Mouse (Mus musculus) forebrain, embryonic 16.5 days (tissue): ENCODE results near the gene Siglecf. TPM values are rescaled to one million over a fixed set of nuclear protein-coding genes. Genes with fewer than 3 reads are reported as not detected.
"Not testable (repeated sequence)": the region's sequence is repeated elsewhere in the genome, so short reads cannot be mapped to it uniquely, and the experiment has no call there.

Experiments used
- ATAC-seq: fragments of 200-750 bp; cut with Nextera tagmentation; 2 replicates; pipeline ENCODE4 v1.8.0; 2017; ENCODE audit warnings: mild to moderate bottlenecking, moderate library complexity
- H3K27ac ChIP-seq: fragments of 300-500 bp; sonication (generic); 2 replicates; pipeline ENCODE4 v1.5.1; 2014; ENCODE audit warnings: low read length, control low read depth
- H3K27me3 ChIP-seq: fragments of 300-500 bp; sonication (generic); replicated peaks from 2 replicates; pipeline ENCODE4 v1.6.1; 2014; ENCODE audit warnings: low read length; ENCODE audit not compliant: control insufficient read depth, insufficient read depth
- H3K36me3 ChIP-seq: fragments of 300-500 bp; sonication (generic); 2 replicates; pipeline ENCODE4 v1.6.1; 2014; ENCODE audit not compliant: control insufficient read depth, insufficient read depth
- H3K4me1 ChIP-seq: fragments of 300-500 bp; sonication (generic); replicated peaks from 2 replicates; pipeline ENCODE4 v1.6.1; 2014; ENCODE audit warnings: low read length; ENCODE audit not compliant: control insufficient read depth, insufficient read depth
- H3K4me2 ChIP-seq: fragments of 300-500 bp; sonication (generic); 2 replicates; pipeline ENCODE4 v1.6.1; 2014; ENCODE audit warnings: mild to moderate bottlenecking, low read length, control low read depth
- H3K4me3 ChIP-seq: fragments of 300-500 bp; sonication (generic); replicated peaks from 2 replicates; pipeline ENCODE4 v1.5.1; 2014; ENCODE audit warnings: mild to moderate bottlenecking, low read length, control low read depth
- H3K9ac ChIP-seq: fragments of 300-500 bp; sonication (generic); replicated peaks from 2 replicates; pipeline ENCODE4 v1.6.1; 2014; ENCODE audit warnings: low read depth, low read length, control low read depth
- H3K9me3 ChIP-seq: fragments of 300-500 bp; sonication (generic); 2 replicates; pipeline ENCODE4 v1.6.1; 2016; ENCODE audit warnings: low read length; ENCODE audit not compliant: control insufficient read depth
- WGBS: fragments of 180-500 bp; shearing (Covaris S2); extraction: QIAGEN DNeasy Blood & Tissue Kit; methylation state at CpG from one replicate; pipeline ENCODE4 v1.1.7; 2014; 5-methylcytosine and 5-hydroxymethylcytosine counted together
- polyA plus RNA-seq: library from polyadenylated mRNA; unstranded; fragments of >200 nt; fragmentation: Nextera tagmentation; extraction: Ambion mirVana; gene quantifications from 2 replicates; pipeline ENCODE4 v1.2.1, GENCODE M21; 2015

The Siglecf gene
- polyA plus RNA-seq, 1 experiment from 2014 or later = 0.22 TPM

DNA sequence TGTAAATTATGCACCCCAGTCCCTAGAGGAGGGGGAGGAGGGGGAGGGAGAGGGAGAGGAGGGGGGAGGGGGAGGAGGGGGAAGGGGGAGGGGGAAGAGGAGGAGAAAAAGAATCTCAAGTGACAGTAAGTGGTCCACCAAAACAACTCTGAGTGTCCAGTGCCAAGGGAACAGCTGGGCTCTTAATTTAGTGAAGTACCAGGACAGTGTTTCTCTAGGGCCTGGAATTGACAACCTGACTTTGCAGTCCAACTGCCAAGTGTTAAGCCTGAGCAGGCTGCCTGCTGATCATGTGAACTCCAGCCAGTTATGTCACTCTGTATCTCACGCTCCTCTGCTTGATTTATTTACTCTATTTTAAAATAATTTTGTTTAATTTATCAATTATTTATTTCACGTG is 17.2 kb upstream of the Siglecf start:
- Histone ChIP-seq H3K4me1 (no peaks in the 10 kb centered on the region), H3K27me3 (no peaks in the 10 kb centered on the region), H3K4me3 (no peak overlapping the region), H3K4me2 (no peak overlapping the region), H3K36me3 (no peaks in the 10 kb centered on the region), H3K27ac (no peak overlapping the region), H3K9ac (no peak overlapping the region), H3K9me3 (no peaks in the 10 kb centered on the region)
- WGBS = 56% methylated on average over 2 of the region's 2 CpGs
- ATAC-seq = no peak

DNA sequence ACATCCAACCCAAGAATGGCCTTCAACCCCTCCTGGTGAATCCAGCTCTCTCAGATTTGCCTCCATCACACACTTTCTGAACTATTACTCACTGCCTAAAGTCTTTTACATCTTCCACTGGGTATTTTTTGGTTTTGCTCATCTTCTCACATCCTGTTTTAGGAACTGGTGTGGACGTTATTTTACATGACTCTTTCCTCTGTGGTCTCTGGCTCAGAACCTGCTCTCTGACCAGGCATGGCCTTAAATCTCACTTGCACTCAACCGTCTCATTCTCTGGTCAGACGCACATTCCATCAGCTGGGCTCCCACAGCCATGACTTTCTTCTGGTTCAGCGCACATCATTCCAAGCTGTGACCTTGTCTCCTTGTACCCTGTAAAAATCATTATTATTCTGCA is 10.4 kb upstream of the Siglecf start:
- H3K27ac ChIP-seq = no peak overlapping the region
- no peak overlapping the region for H3K4me3 ChIP-seq
- no peaks in the 10 kb centered on the region for H3K9me3 ChIP-seq
- no peak overlapping the region for H3K4me2 ChIP-seq
- no peaks in the 10 kb centered on the region for H3K4me1 ChIP-seq
- no peaks in the 10 kb centered on the region for H3K36me3 ChIP-seq
- H3K27me3 ChIP-seq = no peaks in the 10 kb centered on the region
- ATAC-seq = no peak
- no peak overlapping the region for H3K9ac ChIP-seq
- 94% methylated on average over 4 of the region's 4 CpGs for WGBS

DNA sequence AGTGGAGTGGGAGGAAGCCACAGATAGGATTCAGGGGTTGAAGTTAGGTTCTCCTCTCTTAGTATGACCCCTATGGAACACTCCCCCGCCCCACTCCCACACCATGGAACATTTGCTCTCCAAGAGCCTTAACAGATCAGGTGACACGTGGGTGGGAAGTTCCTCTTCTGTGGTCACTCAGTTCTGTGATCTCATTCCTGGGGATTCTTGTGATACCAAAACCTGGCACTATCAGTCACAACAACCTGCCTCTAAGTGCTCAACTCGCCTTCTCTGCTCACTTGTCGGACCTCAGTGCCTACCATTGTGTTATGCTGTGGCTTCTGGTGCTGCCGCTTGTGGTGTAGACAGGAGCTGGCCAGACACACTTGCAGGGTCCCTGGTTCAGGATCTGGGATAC is 8.0 kb upstream of the Siglecf start:
- Histone ChIP-seq H3K36me3 (no peaks in the 10 kb centered on the region), H3K27ac (no peak overlapping the region), H3K9me3 (no peaks in the 10 kb centered on the region), H3K4me2 (no peak overlapping the region), H3K9ac (no peak overlapping the region), H3K4me3 (no peak overlapping the region), H3K4me1 (no peaks in the 10 kb centered on the region), H3K27me3 (no peaks in the 10 kb centered on the region)
- ATAC-seq = no peak
- 86% methylated on average over 5 of the region's 5 CpGs for whole genome bisulfite sequencing

DNA sequence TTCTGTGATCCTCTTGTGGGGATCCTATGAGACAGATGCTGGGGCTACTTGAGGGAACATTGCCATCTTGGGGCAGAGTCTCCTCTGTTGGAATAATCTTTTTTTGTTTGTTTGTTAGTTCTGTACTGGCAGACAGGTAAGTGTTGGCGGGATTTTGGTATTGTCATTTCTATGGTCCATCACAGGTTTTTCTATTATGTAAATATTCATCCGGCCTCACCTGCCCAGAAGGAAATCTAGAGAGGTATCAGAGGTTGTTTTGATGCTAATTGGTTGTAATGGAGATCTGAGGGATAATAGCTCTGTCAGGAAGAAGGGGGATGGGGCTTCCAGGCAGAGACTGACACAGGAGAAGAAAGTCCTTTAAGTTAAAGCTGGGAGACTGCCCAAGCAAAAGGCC is 7.1 kb upstream of the Siglecf start:
- H3K27me3 ChIP-seq = no peaks in the 10 kb centered on the region
- no peak overlapping the region for H3K4me2 ChIP-seq
- no peaks in the 10 kb centered on the region for H3K4me1 ChIP-seq
- H3K9me3 ChIP-seq = no peaks in the 10 kb centered on the region
- no peak overlapping the region for H3K27ac ChIP-seq
- no peak for ATAC-seq
- H3K9ac ChIP-seq = no peak overlapping the region
- 81% methylated on average over 2 of the region's 2 CpGs for WGBS
- no peak overlapping the region for H3K4me3 ChIP-seq
- no peaks in the 10 kb centered on the region for H3K36me3 ChIP-seq

DNA sequence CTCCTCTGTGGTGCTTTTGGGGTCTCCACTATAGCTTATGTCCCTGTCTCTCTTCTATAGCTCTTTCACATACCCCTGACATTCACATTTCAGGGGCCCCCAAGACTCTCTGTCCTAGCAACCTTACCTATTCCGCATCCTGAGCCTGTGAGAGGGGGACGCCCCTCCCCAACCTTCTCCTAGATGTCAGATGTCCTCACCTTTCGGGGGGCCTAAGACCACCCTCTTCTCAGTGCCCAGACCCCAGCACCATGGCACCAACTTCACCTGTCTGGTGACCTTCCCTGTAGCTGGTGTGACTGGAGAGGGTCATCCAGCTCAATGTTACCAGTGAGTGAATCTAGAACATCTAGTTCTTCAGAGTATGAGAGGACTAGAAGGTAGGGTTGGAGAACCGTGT is 6.7 kb upstream of the Siglecf start:
- no peak for ATAC-seq
- Histone ChIP-seq H3K4me2 (no peak overlapping the region), H3K9me3 (no peaks in the 10 kb centered on the region), H3K9ac (no peak overlapping the region), H3K27me3 (no peaks in the 10 kb centered on the region), H3K4me3 (no peak overlapping the region), H3K27ac (no peak overlapping the region), H3K36me3 (no peaks in the 10 kb centered on the region), H3K4me1 (no peaks in the 10 kb centered on the region)
- WGBS = 84% methylated on average over 4 of the region's 4 CpGs

DNA sequence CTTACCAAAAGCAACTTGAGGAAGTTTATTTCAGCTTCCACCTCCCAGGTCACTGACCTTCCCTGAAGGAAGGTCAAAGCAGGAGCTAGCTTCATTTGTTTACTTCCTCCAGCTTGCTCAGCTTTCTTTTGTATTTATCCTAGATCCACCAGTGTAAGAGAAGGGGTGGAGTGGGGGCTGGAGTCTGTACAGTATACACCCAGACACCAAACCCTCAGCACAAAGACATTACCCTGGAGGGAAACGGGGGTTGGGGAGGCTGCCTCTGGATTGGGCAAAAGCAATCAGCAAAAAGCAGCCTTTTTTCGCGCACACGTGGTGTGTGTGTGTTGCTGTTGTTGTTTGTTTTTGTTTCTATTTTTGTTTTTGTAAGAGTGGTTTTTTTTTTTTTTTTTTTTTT is 5.0 kb upstream of the Siglecf start:
- 70% methylated on average over 4 of the region's 4 CpGs for WGBS
- ATAC-seq = no peak

DNA sequence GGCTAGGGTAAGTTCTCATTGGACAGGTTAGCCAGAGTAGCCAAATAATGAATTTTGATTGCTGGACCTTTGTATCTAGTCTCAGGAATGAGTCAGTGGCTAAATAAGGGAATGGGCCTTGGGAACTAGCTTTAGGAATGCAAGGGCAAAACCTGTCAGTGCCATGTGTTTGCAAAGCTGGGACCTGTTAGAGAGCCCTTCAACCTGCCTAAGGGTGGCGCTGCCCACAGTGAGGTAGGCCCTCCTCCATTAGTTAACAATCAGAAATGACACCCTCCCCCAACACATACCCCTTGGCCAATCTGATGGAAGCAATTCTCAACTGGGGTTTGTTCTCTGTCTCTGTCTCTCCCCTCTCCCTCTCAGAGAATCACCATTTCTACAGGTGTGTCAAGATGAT is 4.6 kb upstream of the Siglecf start:
- no peak overlapping the region for H3K4me2 ChIP-seq
- WGBS = 50% methylated on average over 1 of the region's 1 CpGs
- no peaks in the 10 kb centered on the region for H3K36me3 ChIP-seq
- ATAC-seq = no peak
- H3K27ac ChIP-seq = no peak overlapping the region
- H3K4me1 ChIP-seq = no peaks in the 10 kb centered on the region
- H3K27me3 ChIP-seq = no peaks in the 10 kb centered on the region
- H3K9ac ChIP-seq = no peak overlapping the region
- H3K9me3 ChIP-seq = no peaks in the 10 kb centered on the region
- H3K4me3 ChIP-seq = no peak overlapping the region

More for the DNA sequence above, 5.0 kb upstream of the Siglecf start:
- no peaks in the 10 kb centered on the region for H3K36me3 ChIP-seq
- no peaks in the 10 kb centered on the region for H3K27me3 ChIP-seq
- H3K4me1 ChIP-seq = no peaks in the 10 kb centered on the region
- H3K9ac ChIP-seq = no peak overlapping the region
- no peak overlapping the region for H3K27ac ChIP-seq
- H3K9me3 ChIP-seq = no peaks in the 10 kb centered on the region
- no peak overlapping the region for H3K4me3 ChIP-seq
- H3K4me2 ChIP-seq = no peak overlapping the region

DNA sequence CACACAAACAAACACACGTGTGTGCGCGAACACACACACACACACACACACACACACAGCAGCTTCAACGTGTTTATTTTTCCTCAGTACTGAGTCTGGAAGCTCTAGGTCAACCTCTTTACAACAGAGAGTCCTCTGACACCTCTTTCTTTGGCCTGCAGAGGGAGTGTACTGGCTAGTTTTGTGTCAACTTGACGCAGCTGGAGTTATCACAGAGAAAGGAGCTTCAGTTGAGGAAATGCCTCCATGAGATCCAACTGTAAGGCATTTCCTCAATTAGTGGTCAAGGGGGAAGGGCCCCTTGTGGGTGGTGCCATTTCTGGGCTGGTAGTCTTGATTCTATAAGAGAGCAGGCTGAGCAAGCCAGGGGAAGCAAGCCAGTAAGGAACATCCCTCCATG is 1.5 kb upstream of the Siglecf start:
- H3K27me3 ChIP-seq, H3K36me3 ChIP-seq, H3K4me2 ChIP-seq, H3K4me3 ChIP-seq, H3K9me3 ChIP-seq, H3K4me1 ChIP-seq, H3K27ac ChIP-seq, ATAC-seq, H3K9ac ChIP-seq: not testable (repeated sequence)
- 74% methylated on average over 5 of the region's 5 CpGs for WGBS

DNA sequence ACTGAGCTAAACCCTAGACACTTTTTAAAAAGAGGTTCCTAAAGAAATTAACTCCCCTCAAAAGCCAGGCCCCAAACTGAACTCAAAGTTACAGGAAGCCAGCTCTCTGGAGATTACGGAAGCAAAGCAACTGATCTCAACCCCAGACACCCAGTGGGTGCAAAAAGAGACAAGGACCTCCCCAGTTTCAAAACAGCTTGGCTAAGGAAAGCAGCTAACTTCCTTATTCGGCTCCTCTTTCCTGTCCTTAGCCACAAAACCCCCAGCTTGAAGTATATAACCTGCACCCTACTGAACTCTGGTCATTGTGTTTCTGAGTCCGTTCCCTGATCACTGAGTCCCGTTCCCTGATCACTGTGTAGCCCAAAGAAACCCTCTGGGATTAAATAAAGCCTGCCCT is 2.0 kb downstream of the Siglecf start:
- no peak overlapping the region for H3K4me3 ChIP-seq
- ATAC-seq = no peak
- no peaks in the 10 kb centered on the region for H3K36me3 ChIP-seq
- WGBS = 76% methylated on average over 4 of the region's 4 CpGs
- no peaks in the 10 kb centered on the region for H3K27me3 ChIP-seq
- no peaks in the 10 kb centered on the region for H3K9me3 ChIP-seq
- no peak overlapping the region for H3K4me2 ChIP-seq
- no peak overlapping the region for H3K27ac ChIP-seq
- H3K9ac ChIP-seq = no peak overlapping the region
- H3K4me1 ChIP-seq = no peaks in the 10 kb centered on the region

DNA sequence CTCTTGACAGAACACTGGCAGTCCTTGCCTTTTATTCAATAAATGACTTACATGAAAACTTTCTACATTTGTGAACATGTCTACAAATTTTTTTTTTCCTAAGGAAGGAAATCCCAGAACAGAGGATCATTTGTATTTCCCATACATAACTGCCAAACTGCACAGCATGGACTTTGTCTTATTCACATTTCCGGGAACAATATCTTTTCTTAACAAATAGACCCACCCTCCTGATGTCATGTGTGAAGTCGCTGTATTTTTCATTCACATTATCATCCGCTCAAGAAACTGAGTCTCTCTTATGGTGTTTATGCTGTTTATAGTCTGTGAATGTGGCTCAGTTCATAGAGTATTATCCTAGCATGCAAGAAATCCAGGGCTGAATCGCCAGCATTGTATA is 2.6 kb downstream of the Siglecf start:
- ATAC-seq = no peak
- no peaks in the 10 kb centered on the region for H3K9me3 ChIP-seq
- H3K36me3 ChIP-seq = no peaks in the 10 kb centered on the region
- H3K27me3 ChIP-seq = no peaks in the 10 kb centered on the region
- 85% methylated on average over 4 of the region's 4 CpGs for WGBS
- no peaks in the 10 kb centered on the region for H3K4me1 ChIP-seq
- H3K9ac ChIP-seq = no peak overlapping the region
- H3K4me3 ChIP-seq = no peak overlapping the region
- no peak overlapping the region for H3K27ac ChIP-seq
- H3K4me2 ChIP-seq = no peak overlapping the region
